Mouse (Mus musculus) C3H10T1/2 (cell line): ENCODE results near the gene Cenpt. TPM values are rescaled to one million over a fixed set of nuclear protein-coding genes. Genes with fewer than 3 reads are reported as not detected.

Experiments used
- polyA plus RNA-seq, 2 experiments: library from polyadenylated mRNA; unstranded; fragments of >200 nt; fragmentation: generic; extraction: Trizol; gene quantifications; one replicate each; pipeline ENCODE4 v1.2.1; 2012; ENCODE audit warnings: missing spikeins in 2 of 2

Gene Cenpt
- 10 to 100 TPM; 26.0 to 44.2 TPM for polyA plus RNA-seq

DNA sequence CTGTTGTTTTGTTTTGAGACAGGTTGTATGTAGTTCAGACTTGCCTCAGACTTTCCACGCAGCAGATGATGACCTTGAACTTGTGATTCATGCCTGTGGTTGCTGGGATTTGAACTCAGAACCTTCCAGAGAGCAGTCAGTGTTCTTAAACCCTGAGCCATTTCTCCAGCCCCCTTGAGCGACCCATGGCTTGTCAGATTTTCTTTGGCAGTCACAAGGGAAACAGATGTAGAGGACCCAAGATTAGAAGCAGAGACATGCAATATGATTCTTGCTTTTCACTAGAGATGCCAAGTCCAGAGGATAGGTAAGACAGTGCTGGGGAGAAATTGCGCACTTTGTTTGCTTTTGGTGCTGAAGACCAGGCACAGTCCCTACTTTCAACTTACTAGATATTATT, at the start of gene Cenpt:
Cenpt (minus strand) TSS at position 101 of the 400 bp plus-strand sequence.

GRCm38 (mm10) chr8:105900180-105900940, 47.3 kb upstream of the Cenpt start, which contains the start of gene Pskh1:
TSS of gene Pskh1 (plus strand) at chr8:105900441.

GRCm38 (mm10) chr8:105893339-105893738, 40.3 kb upstream of the Cenpt start, which contains the start of gene Nrn1l:
TSS of gene Nrn1l (plus strand) at chr8:105893567.

DNA sequence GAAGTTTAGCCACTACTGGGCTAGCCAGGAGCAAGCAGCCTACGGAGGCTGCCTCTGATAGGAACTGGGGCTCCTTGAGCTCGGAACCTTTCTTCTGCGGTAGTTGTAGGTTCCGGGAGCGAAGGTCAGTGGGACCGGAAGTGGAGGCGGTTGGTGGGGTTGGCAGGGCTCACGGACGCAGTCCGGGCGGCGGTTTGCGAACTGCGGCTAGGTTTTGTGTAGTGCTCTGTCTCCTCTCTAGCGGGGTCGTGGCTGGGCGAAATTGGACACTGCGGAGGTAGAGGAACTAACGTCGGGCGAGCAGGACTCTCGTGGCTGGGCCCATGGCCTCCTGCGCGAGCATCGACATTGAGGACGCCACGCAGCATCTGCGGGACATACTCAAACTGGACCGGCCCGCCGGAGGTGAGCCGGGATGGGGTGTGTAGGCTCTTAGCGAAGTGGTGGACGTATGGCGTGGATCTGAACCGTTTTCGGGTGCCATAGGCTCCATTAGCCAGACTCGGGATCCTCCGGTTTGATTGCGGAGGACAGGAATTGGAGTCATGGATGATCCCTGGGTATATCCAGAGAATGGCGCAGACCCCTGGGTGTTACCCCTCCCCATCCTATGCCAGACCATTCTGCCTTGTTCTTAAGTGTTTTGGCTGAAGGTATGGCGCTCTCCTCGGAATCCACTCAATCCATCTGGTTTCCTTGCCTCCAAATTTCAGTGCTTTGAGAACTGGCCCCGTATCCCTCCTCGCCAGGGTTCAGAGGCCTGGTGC, 27.9 kb upstream of the Cenpt start, which contains the start of gene Edc4:
Edc4 (plus strand) TSS at position 128 of the 767 bp plus-strand sequence.

GRCm38 (mm10) chr8:105860143-105860981, 7.3 kb upstream of the Cenpt start, which contains the start of gene Nutf2:
TSS of gene Nutf2 (plus strand) at chr8:105860580.

DNA sequence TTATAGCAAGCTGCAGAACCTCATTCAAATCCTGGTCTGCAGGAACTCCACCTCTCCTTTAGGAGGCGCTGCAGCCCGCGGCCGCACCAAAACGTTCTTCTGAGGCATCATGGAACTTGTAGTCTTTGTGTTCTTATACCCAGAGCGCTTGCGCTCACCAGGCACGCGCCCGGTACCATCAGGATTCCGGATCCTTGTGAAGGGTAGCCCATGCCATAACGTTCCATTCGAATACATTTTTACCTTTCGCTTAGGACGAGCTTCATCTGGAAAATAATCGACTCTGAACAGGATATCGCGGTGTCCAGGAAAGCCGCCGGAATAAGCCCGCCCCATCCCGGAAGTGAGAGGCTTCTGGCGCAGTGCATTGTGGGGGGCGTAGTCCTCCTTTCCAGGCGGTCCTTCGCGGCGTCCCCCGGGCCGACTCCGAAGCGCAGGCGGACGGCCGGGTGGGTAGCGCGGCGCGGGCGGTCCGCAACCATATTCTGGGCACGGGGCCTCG, 1.7 kb upstream of the Cenpt start, which contains the start of gene Thap11:
Thap11 (plus strand) TSS at position 418 of the 502 bp plus-strand sequence.

GRCm38 (mm10) chr8:105826861-105827848, 25.9 kb downstream of the Cenpt start, which contains the start of the genes Ranbp10 and Tsnaxip1:
TSS of gene Ranbp10 (minus strand) at chr8:105827350.
TSS of gene Tsnaxip1 (plus strand) at chr8:105827731.

Other genes starting within 250 kb of the Cenpt start
- gene Ripor1, start 248.0 kb downstream of the Cenpt start, polyA plus RNA-seq: 10 to 100 TPM; 16.9 to 54.0 TPM
- gene Ctcf, start 216.7 kb downstream of the Cenpt start, polyA plus RNA-seq: 10 to 100 TPM in 1 of 2 experiments, 1 to 10 TPM in 1; 3.6 to 24.4 TPM
- gene Agrp, start 215.9 kb downstream of the Cenpt start, polyA plus RNA-seq: under 1 TPM; 0.22 to 0.77 TPM
- under 1 TPM; 0.21 to 0.61 TPM for gene Carmil2, start 167.0 kb downstream of the Cenpt start, polyA plus RNA-seq
- 10 to 100 TPM; 50.3 to 70.4 TPM for gene Acd, start 152.2 kb downstream of the Cenpt start, polyA plus RNA-seq
- 10 to 100 TPM; 15.2 to 30.5 TPM for gene Pard6a, start 152.1 kb downstream of the Cenpt start, polyA plus RNA-seq
- under 1 TPM; 0.26 to 0.98 TPM for gene 4933405L10Rik, start 145.6 kb downstream of the Cenpt start, polyA plus RNA-seq
- 10 to 100 TPM; 21.1 to 27.5 TPM for gene Enkd1, start 145.1 kb downstream of the Cenpt start, polyA plus RNA-seq
- 10 to 100 TPM in 1 of 2 experiments, 1 to 10 TPM in 1; 4.3 to 12.5 TPM for gene Gfod2, start 94.6 kb downstream of the Cenpt start, polyA plus RNA-seq
- gene Ranbp10, start 25.9 kb downstream of the Cenpt start, polyA plus RNA-seq: 10 to 100 TPM in 1 of 2 experiments, 1 to 10 TPM in 1; 2.2 to 14.2 TPM
- gene Tsnaxip1, start 25.5 kb downstream of the Cenpt start, polyA plus RNA-seq: under 1 TPM; 0.05 to 0.11 TPM
- 10 to 100 TPM; 23.9 to 66.2 TPM for gene Thap11, start 1.9 kb upstream of the Cenpt start, polyA plus RNA-seq
- 100 to 1,000 TPM; 122 to 135 TPM for gene Nutf2, start 7.3 kb upstream of the Cenpt start, polyA plus RNA-seq
- gene Edc4, start 27.6 kb upstream of the Cenpt start, polyA plus RNA-seq: 10 to 100 TPM; 11.4 to 33.4 TPM
- 1 to 10 TPM in 1 of 2 experiments, under 1 TPM in 1; 0.33 to 1.8 TPM for gene Nrn1l, start 40.3 kb upstream of the Cenpt start, polyA plus RNA-seq
- gene Pskh1, start 47.2 kb upstream of the Cenpt start, polyA plus RNA-seq: 10 to 100 TPM in 1 of 2 experiments, 1 to 10 TPM in 1; 6.3 to 24.8 TPM
- gene Ctrl, start 80.6 kb upstream of the Cenpt start, polyA plus RNA-seq: 1 to 10 TPM in 1 of 2 experiments, under 1 TPM in 1; 0.04 to 1.2 TPM
- 100 to 1,000 TPM in 1 of 2 experiments, 10 to 100 TPM in 1; 93.2 to 114 TPM for gene Psmb10, start 85.2 kb upstream of the Cenpt start, polyA plus RNA-seq
- gene Lcat, start 90.1 kb upstream of the Cenpt start, polyA plus RNA-seq: 1 to 10 TPM in 1 of 2 experiments, under 1 TPM in 1; 0.43 to 4.4 TPM
- 10 to 100 TPM; 18.7 to 66.1 TPM for gene Slc12a4, start 112.8 kb upstream of the Cenpt start, polyA plus RNA-seq
- not detected for gene Dpep3, start 126.2 kb upstream of the Cenpt start, polyA plus RNA-seq
- gene Dus2, start 138.1 kb upstream of the Cenpt start, polyA plus RNA-seq: 10 to 100 TPM in 1 of 2 experiments, 1 to 10 TPM in 1; 7.9 to 13.1 TPM
- gene Dpep2nb, start 152.7 kb upstream of the Cenpt start, polyA plus RNA-seq: under 1 TPM; 0.05 to 0.28 TPM
- gene Ddx28, start 158.6 kb upstream of the Cenpt start, polyA plus RNA-seq: 10 to 100 TPM; 10.6 to 13.9 TPM
- 1 to 10 TPM in 1 of 2 experiments, under 1 TPM in 1; 0.91 to 9.6 TPM for gene Nfatc3, start 205.6 kb upstream of the Cenpt start, polyA plus RNA-seq